Mouse (Mus musculus) midbrain, embryonic 13.5 days (tissue): ENCODE results near the gene Tspan15. TPM values are rescaled to one million over a fixed set of nuclear protein-coding genes. Genes with fewer than 3 reads are reported as not detected.

Experiments
- ATAC-seq: fragments of 200-750 bp; cut with Nextera tagmentation; 2 replicates; pipeline ENCODE4 v1.8.0; 2017; ENCODE audit warnings: mild to moderate bottlenecking, moderate TSS enrichment, moderate library complexity
- H3K27ac ChIP-seq: fragments of 300-500 bp; sonication (generic); 2 replicates; pipeline ENCODE4 v1.5.1; 2015; ENCODE audit warnings: inconsistent platforms, mild to moderate bottlenecking, moderate library complexity
- H3K27me3 ChIP-seq: fragments of 300-500 bp; sonication (generic); 2 replicates; pipeline ENCODE4 v1.6.1; 2015; ENCODE audit warnings: mild to moderate bottlenecking, inconsistent platforms
- H3K36me3 ChIP-seq: fragments of 300-500 bp; sonication (generic); 2 replicates; pipeline ENCODE4 v1.6.1; 2015; ENCODE audit warnings: mild to moderate bottlenecking, inconsistent platforms
- H3K4me1 ChIP-seq: fragments of 300-500 bp; sonication (generic); replicated peaks from 2 replicates; pipeline ENCODE4 v1.6.1; 2015; ENCODE audit warnings: inconsistent platforms
- H3K4me2 ChIP-seq: fragments of 300-500 bp; sonication (generic); replicated peaks from 2 replicates; pipeline ENCODE4 v1.6.1; 2015; ENCODE audit warnings: moderate library complexity, mild to moderate bottlenecking, inconsistent platforms
- H3K4me3 ChIP-seq: fragments of 300-500 bp; sonication (generic); replicated peaks from 2 replicates; pipeline ENCODE4 v1.5.1; 2015; ENCODE audit warnings: mild to moderate bottlenecking, inconsistent platforms
- H3K9ac ChIP-seq: fragments of 300-500 bp; sonication (generic); replicated peaks from 2 replicates; pipeline ENCODE4 v1.6.1; 2015; ENCODE audit warnings: mild to moderate bottlenecking, inconsistent platforms
- H3K9me3 ChIP-seq: fragments of 300-500 bp; sonication (generic); 2 replicates; pipeline ENCODE4 v1.6.1; 2016; ENCODE audit warnings: mild to moderate bottlenecking, inconsistent platforms
- WGBS: fragments of 180-500 bp; shearing (Covaris S2); methylation state at CpG from one replicate; pipeline ENCODE4 v1.1.7; 2015; 5-methylcytosine and 5-hydroxymethylcytosine counted together
- polyA plus RNA-seq: library from polyadenylated mRNA; unstranded; fragments of >200 nt; fragmentation: Nextera tagmentation; extraction: Ambion mirVana; gene quantifications from 2 replicates; pipeline ENCODE4 v1.2.1, GENCODE M21; 2015

Tspan15 gene
- polyA plus RNA-seq, result 15.0 and 18.7 TPM in 2 replicates

GRCm38 (mm10) chr10:62230708-62231394 lies at the start of gene Tspan15:
TSS of gene Tspan15 (minus strand) at chr10:62231251.
- peaks cover 7% of the 10 kb centered on the region for H3K4me1 ChIP-seq
- H3K27ac ChIP-seq, result no peak within 1 kb of the TSS
- peak within 1 kb of the TSS; percentile 71 for H3K9ac ChIP-seq
- H3K4me2 ChIP-seq, result peak within 1 kb of the TSS; percentile 92
- no peaks in the 10 kb centered on the region for H3K36me3 ChIP-seq
- under 1% methylated on average over 59 of the region's 59 CpGs for WGBS
- peaks cover 13% of the 10 kb centered on the region for H3K27me3 ChIP-seq
- ATAC-seq, result peak; percentile 97
- peak within 1 kb of the TSS; percentile 53 for H3K4me3 ChIP-seq
- no peaks in the 10 kb centered on the region for H3K9me3 ChIP-seq

DNA sequence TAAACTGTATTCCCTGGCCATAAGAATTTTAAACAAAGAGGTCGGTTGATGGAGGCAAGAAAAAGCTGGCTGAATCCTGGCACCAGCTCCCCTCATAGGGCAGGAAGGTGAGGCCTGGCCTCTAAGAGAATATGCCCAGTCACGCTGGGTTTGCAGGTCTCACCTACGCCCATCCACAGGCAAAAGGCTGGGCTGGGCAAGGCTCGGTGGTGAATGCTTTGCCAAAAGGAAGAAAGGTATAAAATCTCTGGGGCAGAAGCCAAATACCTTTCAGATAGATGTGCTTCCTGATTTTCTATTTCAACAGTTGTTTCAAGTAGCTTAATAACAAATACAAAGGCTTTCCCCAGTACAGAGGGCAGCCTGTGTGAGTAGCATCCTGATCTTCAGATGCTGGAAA lies 48.6 kb upstream of the Tspan15 start:
- Histone ChIP-seq H3K9me3 (no peaks in the 10 kb centered on the region), H3K27ac (no peak overlapping the region), H3K4me3 (no peak overlapping the region), H3K4me2 (no peak overlapping the region), H3K9ac (no peak overlapping the region), H3K27me3 (no peaks in the 10 kb centered on the region), H3K4me1 (no peaks in the 10 kb centered on the region), H3K36me3 (peaks cover 60% of the 10 kb centered on the region)
- ATAC-seq, result no peak
- 87% methylated on average over 4 of the region's 4 CpGs for WGBS

DNA sequence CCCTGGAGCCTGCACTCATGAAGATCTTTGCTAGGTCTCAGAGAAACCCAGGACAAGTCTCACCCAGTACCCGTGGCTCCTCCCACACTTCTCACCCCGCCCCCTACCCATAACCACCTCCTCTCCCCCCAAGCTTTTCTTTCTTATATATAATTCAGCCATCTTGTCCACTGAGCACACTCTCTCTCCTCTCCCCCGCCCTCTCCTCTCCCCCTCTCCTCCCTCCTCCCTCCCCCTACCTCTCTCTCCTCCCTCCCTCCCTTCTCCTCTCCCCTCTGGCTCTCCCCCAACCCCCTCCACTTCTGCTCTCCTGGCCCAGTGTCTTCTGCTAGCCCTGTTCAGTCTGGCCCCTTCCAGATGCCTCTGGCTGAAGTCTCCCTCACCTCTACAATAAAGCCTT lies 48.0 kb upstream of the Tspan15 start:
- Histone ChIP-seq H3K36me3 (peaks cover 60% of the 10 kb centered on the region), H3K4me1 (no peaks in the 10 kb centered on the region), H3K9ac (no peak overlapping the region), H3K27ac (no peak overlapping the region), H3K9me3 (no peaks in the 10 kb centered on the region), H3K27me3 (no peaks in the 10 kb centered on the region), H3K4me2 (no peak overlapping the region), H3K4me3 (no peak overlapping the region)
- ATAC-seq, result no peak
- 70% methylated on average over 3 of the region's 3 CpGs for WGBS

GRCm38 (mm10) chr10:62277499-62278293 lies 46.6 kb upstream of the Tspan15 start:
- Histone ChIP-seq H3K4me2 (no peak overlapping the region), H3K27ac (no peak overlapping the region), H3K4me1 (no peaks in the 10 kb centered on the region), H3K9me3 (no peaks in the 10 kb centered on the region), H3K27me3 (no peaks in the 10 kb centered on the region), H3K4me3 (no peak overlapping the region), H3K36me3 (peaks cover 56% of the 10 kb centered on the region), H3K9ac (no peak overlapping the region)
- ATAC-seq, result no peak
- 96% methylated on average over 18 of the region's 19 CpGs for WGBS

DNA sequence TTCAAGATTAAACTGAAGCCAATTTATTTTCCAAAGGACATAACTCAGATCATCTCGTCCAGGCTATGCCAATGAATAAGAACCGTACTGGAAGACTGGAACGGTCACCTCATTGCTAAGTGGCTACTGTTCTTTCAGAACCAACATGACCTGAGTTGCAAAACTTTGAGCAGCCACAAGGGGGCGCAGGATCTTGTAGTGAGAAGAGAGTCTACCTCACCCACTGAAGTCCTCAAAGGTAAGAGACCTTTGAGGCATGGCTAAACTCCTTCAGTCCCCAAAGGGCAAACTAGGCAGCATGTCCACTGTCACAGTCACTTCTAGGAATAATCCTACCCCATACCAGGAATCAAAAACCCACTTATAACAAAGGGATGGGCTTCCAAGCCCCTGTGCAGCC lies 44.2 kb upstream of the Tspan15 start:
- no peak for ATAC-seq
- Histone ChIP-seq H3K9me3 (no peaks in the 10 kb centered on the region), H3K27me3 (no peaks in the 10 kb centered on the region), H3K4me1 (no peaks in the 10 kb centered on the region), H3K4me2 (no peak overlapping the region), H3K36me3 (peaks cover 51% of the 10 kb centered on the region), H3K9ac (no peak overlapping the region), H3K27ac (no peak overlapping the region), H3K4me3 (no peak overlapping the region)
- 34% methylated on average over 4 of the region's 4 CpGs for WGBS

- Histone ChIP-seq H3K27ac (no peak overlapping the region), H3K4me2 (no peak overlapping the region), H3K4me3 (no peak overlapping the region), H3K9me3 (no peaks in the 10 kb centered on the region), H3K27me3 (no peaks in the 10 kb centered on the region), H3K36me3 (peaks cover 42% of the 10 kb centered on the region), H3K9ac (no peak overlapping the region), H3K4me1 (no peaks in the 10 kb centered on the region)
- ATAC-seq, result no peak
- WGBS, result 84% methylated on average over 16 of the region's 16 CpGs
These were observed 38.2 kb upstream of the Tspan15 start for GRCm38 (mm10) chr10:62269278-62269677.

- Histone ChIP-seq H3K4me1 (no peaks in the 10 kb centered on the region), H3K27ac (no peak overlapping the region), H3K4me2 (no peak overlapping the region), H3K36me3 (peaks cover 8% of the 10 kb centered on the region), H3K4me3 (no peak overlapping the region), H3K9me3 (no peaks in the 10 kb centered on the region), H3K9ac (no peak overlapping the region), H3K27me3 (no peaks in the 10 kb centered on the region)
- WGBS, result 88% methylated on average over 2 of the region's 2 CpGs
- no peak for ATAC-seq
These were observed 33.2 kb upstream of the Tspan15 start for GRCm38 (mm10) chr10:62264299-62264698.

GRCm38 (mm10) chr10:62261115-62261886 lies 30.2 kb upstream of the Tspan15 start:
- no peak overlapping the region for H3K4me3 ChIP-seq
- H3K9me3 ChIP-seq, result no peaks in the 10 kb centered on the region
- H3K36me3 ChIP-seq, result no peaks in the 10 kb centered on the region
- WGBS, result 17% methylated on average over 18 of the region's 18 CpGs
- no peak overlapping the region for H3K27ac ChIP-seq
- no peaks in the 10 kb centered on the region for H3K4me1 ChIP-seq
- ATAC-seq, result peak; percentile 79
- no peak overlapping the region for H3K9ac ChIP-seq
- no peak overlapping the region for H3K4me2 ChIP-seq
- H3K27me3 ChIP-seq, result no peaks in the 10 kb centered on the region

- no peaks in the 10 kb centered on the region for H3K27me3 ChIP-seq
- ATAC-seq, result no peak
- H3K27ac ChIP-seq, result no peak overlapping the region
- no peaks in the 10 kb centered on the region for H3K9me3 ChIP-seq
- no peaks in the 10 kb centered on the region for H3K4me1 ChIP-seq
- H3K4me2 ChIP-seq, result no peak overlapping the region
- H3K9ac ChIP-seq, result no peak overlapping the region
- no peaks in the 10 kb centered on the region for H3K36me3 ChIP-seq
- 91% methylated on average over 5 of the region's 5 CpGs for WGBS
- no peak overlapping the region for H3K4me3 ChIP-seq
These were observed 27.2 kb upstream of the Tspan15 start for GRCm38 (mm10) chr10:62258298-62258697.

GRCm38 (mm10) chr10:62252496-62253235 lies 21.6 kb upstream of the Tspan15 start:
- Histone ChIP-seq H3K4me1 (no peaks in the 10 kb centered on the region), H3K27me3 (no peaks in the 10 kb centered on the region), H3K27ac (no peak overlapping the region), H3K9me3 (no peaks in the 10 kb centered on the region), H3K36me3 (no peaks in the 10 kb centered on the region), H3K9ac (no peak overlapping the region), H3K4me2 (no peak overlapping the region), H3K4me3 (no peak overlapping the region)
- 90% methylated on average over 27 of the region's 27 CpGs for WGBS
- no peak for ATAC-seq

- Histone ChIP-seq H3K9ac (no peak within 1 kb of the TSS), H3K27ac (no peak within 1 kb of the TSS), H3K9me3 (no peaks in the 10 kb centered on the region), H3K36me3 (no peaks in the 10 kb centered on the region), H3K4me1 (no peaks in the 10 kb centered on the region; the same call in 1 of the 2 replicates), H3K4me2 (no peak within 1 kb of the TSS), H3K4me3 (no peak within 1 kb of the TSS), H3K27me3 (no peaks in the 10 kb centered on the region)
- WGBS, result 45% methylated on average over 12 of the region's 12 CpGs
- ATAC-seq, result no peak
These were observed 21.0 kb upstream of the Tspan15 start, which contains the start of gene Tacr2 for GRCm38 (mm10) chr10:62252000-62252488. TSS of gene Tacr2 (plus strand) at chr10:62252438.
